Mouse (Mus musculus) retina, postnatal 7 days (tissue): ENCODE measurements around the gene Tmem141.

Experiments
- DNase-seq: peaks from one replicate; pipeline ENCODE4 v3.0.0-alpha.2; 2012; ENCODE audit warnings: low read depth, low spot score

The Tmem141 gene

DNA sequence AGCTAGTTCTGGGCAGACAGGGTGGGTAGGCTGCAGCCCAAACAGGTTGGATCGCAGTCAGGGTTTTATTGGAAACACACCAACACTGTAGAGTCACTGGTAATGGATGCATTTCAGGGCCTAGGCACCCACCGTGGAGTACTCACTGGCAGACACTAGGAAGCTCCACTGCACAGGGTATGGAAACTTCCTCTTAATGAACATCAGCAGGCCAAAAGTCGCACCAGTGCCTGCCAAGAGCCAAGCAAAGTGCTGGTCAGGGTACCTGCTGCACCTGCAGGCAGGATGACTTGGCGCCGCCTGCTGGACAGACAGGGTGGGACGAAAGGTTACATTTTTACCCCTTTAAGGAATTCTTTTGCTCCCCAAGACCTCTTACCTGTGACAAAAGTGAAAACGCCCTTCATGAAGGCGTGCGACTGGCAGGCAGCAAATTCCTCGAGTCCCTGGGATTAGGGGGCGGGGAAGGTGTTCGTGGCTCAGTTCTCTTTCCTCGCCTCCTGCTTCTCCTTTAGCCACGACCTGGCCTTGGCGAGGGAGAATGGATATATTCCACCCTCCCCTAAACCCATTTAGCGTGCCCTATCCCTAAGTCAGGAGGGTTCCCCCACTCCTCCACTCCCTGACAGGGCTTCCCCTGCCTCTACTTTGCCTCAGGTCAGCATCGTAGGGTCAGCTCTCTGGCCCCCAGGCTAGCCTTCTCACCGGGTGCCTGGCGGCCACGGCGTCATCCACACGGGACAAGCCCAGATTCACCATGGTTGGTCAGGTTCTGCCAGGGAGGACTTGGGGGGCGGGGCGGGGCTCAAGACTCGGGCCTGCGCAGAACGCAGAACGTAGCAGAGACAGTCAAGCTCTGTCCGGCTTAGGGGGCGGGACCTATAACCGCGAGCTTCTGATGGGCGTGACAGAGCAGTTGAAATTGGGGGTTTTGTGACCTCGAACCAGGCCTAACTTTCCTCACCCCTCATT, at the start of gene Tmem141:
Tmem141 (minus strand) TSS at position 777 of the 972 bp plus-strand sequence.
- DNase-seq, result peak; percentile 73

DNA sequence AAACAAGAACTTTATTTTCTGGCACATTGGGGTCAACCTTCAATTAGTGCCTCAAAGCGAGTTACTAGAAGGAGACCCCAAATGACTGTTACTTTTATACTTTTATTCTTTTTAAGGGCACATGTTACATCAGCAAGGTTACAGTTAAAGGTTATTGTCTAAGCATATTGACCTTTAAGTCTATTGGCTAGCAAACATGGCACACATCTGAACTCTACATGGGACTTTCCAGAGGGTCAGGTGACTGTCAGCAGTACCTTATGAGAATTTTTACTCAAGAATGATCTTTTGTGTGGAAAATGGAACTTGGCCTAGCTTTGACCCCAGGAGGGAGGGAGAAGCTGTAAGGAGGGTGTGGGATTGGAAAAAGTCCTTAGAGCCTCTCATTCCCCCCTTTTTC, 44.7 kb upstream of the Tmem141 start:
- DNase-seq, result no peak

DNA sequence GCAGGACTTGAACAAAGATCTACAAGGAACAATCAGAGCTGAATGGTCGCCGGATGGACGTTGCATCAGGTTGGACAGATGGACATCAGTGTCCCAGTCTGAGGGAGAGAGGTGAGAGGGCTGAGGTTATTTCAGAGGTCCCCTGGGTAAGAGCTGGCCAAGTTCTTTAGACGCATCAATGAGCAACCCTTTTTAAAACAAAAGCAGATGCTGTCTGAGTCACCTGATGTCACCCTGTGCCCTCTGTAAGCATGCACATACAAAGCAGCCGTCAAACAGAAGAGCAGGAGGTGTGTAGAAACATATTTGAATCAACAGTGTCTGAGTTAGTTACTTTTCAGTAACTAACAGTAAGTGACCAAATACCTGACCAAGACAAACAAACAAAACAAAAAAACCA, 42.3 kb upstream of the Tmem141 start:
- no peak for DNase-seq

DNA sequence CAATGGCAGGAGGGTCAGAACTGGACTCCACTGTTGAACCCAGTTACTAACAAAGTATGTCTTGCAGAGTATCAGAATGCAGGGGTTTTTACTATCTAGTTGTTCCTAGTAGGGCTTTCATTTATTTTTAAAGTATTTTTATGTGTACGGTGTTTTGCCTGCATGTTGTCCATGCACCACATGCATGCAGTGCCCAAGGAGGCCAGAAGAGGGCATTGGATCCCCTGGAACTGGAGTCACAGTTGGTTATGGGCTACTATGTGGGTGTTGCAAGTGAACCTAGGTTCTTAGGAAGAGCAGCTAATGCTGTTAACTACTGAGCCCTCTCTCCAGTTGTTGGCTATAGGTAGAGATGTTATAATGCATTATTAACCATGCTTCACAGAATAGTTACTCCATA, 41.7 kb upstream of the Tmem141 start:
- DNase-seq, result no peak

DNA sequence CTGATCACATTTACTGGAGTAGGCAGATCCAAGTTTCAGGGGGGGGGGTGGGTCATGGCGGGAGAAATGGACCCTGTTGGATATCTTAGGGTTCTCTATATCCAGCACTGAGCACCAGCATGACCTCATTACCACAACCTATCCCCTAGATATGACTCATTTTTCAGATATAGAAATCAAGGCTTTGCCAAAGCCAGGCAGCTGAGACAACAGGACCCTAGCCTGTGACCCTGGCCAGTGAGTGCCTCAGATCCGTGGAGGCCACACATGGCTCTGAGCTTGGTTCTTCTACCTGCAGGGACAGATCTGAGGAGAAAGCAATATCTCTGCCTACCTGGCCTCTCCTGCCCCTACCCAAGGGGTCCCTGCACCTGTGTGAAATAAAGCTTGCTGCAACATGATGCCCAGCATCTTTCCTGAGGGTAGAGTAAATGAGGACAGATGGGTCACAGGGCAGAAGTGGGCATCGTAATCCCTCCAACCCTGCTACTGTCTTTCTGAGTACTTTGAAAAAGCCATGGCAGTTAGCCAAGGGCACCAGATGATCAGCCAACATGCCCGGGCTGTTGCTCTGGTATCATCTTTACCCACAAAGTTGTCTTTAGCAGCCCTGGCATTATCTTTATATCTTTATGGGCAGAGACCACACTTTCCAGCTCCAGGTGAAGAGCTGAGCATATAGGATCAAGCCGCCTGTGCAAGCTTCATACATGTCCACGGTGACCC, 39.6 kb upstream of the Tmem141 start:
- no peak for DNase-seq

DNA sequence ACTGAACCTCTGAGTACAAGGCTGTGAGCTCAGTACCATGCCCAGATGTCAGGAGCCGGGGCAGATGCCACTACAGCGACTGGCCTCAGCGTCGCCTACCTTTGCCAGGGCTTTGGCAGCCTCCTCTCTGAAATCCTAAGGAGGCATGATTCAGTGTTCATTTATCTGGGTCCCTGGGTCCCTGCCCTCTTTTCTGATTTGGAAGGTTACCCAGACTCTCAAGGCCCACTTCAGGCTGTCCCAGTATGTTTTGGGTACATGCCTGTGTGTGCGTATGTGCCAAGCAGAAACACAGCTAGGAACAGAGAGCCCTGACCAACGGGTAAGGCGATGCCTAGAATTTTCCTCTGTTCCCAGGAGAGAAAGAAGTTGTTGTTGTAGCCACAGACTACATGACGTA, 38.5 kb upstream of the Tmem141 start:
- DNase-seq, result no peak

DNA sequence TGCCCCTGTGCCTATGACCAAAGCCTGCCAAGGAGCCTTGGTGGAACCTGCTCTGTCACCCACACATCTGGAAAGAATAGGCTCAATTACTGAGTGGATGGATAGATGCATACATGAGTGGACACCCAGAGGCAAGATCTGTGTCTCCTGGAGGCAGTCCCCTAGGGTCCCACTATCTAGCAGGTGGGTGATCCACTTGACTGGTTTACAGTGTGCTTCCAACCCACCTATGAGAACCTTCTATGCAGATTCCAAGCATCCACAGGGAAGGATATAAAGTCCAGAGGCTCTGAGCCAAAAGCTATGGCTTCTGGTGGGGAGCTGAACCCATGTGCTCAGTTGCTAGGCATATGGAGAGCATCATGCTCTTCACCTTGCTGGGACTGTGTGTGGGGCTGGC, 35.8 kb upstream of the Tmem141 start, which contains the start of gene Lcn5:
Lcn5 (plus strand) TSS at position 301 of the 400 bp plus-strand sequence.
- DNase-seq, result no peak

DNA sequence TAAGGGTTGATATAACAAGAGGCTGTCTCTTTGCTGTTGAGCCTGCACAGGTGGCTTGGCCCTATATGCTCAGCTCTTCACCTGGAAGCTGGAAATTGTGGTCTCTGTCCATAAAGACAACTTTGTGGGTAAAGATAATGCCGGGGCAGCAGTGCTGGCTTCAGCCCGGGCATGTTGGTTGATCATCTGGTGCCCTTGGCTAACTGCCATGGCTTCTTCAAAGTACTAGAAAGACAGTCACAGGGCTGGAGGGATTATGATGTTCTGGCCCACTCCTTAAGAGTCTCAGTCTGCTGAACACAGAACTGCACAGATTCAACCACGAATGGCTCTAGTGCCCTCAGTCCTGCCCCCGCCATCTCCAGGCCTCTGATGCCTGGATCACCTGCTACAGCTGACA, 35.4 kb upstream of the Tmem141 start:
- DNase-seq, result no peak

DNA sequence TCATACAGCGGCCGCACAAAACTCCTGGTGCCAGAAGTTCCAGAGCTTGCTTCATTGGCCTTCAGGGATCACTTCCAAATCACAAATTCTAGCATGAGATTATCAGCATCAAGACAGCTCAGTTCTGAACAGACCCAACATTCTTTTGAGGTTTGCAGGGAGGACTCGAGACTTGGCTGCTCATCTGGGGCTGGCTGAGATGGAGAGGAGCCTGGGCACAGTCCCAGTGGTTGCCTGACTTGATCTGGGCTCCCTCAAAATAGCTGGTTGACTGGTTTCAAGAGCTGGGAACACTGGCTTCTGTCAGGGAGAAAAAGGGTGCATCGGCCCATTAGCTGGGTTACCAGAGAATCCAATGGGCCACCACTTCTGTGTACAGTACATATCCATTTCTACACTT, 34.9 kb upstream of the Tmem141 start:
- DNase-seq, result no peak

DNA sequence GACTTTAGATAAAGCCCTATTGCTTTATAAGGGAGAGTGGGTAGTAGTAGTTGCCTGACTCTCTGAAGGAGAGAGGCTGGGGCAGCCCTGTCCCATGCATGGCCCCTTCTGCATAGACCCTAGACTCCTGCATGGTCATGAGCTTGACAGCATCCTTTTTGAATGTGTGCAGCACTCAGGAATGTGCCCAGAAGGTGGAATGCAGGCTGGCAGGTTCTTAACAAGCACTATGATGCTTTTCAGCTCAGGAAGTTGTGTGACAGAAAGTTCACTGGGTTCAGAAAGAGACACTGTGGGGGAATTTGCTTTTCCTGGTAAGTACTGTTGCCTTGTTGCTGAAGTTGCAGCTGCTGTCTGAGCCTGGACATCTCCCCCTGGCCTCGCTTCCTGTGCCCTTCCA, 32.7 kb upstream of the Tmem141 start:
- DNase-seq, result no peak

DNA sequence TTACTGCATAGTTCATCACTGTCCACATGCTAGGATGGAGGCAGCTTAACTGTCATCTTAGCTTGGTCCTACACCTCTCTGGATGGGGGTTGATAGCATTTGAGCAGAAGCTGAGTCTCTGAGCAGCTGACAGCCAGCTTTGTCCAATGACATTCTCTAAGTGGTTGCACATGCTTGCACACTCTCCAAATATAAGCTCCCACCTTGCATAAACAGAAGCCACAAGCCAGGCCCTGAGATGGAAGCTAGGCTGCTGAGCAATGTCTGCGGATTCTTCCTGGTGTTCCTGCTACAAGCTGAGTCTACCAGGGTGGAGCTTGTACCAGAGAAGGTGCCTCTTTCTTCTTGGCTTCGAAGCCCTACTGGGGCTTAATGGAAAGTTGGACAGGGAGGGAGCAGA, 31.1 kb upstream of the Tmem141 start, which contains the start of gene Lcn8:
Lcn8 (plus strand) TSS at position 219 of the 400 bp plus-strand sequence.
- DNase-seq, result no peak

DNA sequence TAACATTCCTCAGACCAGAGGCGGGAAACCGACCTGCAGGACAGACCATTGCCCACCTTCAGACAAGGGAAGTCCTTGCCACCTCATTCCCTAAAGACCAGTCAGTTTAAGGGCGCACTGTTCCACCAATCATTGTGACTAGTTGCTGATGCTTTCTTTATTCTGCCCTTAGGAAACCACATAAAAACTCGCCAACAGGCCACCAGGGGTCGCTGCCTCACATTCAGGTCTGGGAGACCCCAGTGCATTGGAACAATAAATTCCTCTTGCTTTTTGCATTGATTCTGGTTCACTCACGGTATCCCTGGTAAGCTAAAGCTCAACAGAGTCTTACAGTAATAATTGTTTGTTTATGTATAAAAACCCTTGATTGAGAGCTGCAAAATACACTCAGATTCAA, 18.1 kb upstream of the Tmem141 start:
- no peak for DNase-seq

DNA sequence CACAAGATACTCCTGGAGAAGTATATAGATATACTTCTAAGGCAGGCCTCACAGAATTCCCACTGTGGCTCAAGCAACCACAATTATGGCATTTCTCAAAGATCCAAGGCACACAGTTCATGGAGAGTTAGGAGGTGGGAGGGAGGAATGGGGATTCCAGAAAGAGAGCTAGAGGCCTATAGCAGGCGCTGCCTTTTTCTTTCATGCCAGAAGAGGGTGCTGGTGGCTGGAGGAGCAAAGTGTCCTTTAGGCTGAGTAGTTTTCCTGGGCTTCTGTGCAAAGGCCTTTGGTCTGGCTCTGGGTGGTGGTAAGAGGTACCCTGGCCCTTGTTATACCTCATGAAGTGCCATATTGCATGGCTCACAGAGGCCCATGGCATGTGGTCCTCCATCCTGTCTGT, 12.2 kb upstream of the Tmem141 start:
- DNase-seq, result no peak

DNA sequence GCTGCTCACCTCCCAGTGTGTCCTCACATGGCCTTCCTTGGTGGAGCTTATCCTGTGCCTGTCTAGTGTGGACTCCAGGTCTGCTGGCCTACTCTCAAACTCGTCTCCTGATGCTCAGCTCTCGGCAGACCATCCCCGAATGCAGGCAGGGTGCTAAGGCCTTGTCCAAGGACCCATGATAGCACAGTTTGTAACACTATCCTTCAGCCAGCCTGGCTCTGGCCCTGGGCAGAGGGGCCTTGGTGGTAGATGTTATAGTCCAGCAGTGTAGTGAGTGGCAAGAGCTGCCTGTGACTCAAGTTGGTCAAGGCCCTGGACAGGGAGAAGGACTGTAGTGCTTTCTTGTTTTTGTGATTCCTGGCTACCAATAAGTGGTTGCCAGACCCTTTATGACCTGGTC, 11.8 kb upstream of the Tmem141 start:
- no peak for DNase-seq

DNA sequence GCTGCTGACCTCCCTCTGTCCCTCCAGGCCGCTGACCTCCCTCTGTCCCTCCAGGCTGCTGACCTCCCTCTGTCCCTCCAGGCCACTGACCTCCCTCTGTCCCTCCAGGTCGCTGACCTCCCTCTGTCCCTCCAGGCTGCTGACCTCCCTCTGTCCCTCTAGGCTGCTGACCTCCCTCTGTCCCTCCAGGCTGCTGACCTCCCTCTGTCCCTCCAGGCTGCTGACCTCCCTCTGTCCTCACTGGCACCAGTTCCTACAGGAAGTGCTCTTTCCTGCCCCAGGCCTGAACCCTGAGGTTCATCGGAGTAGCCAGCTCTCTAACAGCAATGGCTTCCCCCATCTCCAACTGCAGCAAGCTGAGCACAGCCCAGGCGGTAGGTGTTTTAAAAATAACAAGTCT, 6.9 kb upstream of the Tmem141 start:
- no peak for DNase-seq

DNA sequence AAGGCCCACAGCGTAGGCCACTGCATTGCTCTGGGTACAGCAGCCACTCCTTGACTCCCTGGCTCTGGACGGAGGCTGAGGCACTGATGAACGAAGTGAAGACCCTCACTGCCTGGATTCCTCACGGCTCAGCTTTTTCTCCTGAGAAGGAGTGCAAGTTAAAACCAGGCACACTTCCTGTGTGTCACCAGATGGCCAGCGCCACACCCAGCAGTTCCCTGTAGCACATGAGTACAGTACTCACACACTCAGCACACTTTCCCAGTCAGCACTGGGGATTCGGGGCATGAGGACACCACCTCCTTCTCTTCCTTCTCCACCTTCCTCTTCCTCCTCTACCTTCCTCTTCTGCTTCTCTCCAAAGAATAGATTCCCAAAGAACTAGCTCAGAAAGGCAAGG, 6.0 kb upstream of the Tmem141 start, which contains the start of gene Fcna:
Fcna (minus strand) TSS at position 220 of the 400 bp plus-strand sequence.
- no peak for DNase-seq

DNA sequence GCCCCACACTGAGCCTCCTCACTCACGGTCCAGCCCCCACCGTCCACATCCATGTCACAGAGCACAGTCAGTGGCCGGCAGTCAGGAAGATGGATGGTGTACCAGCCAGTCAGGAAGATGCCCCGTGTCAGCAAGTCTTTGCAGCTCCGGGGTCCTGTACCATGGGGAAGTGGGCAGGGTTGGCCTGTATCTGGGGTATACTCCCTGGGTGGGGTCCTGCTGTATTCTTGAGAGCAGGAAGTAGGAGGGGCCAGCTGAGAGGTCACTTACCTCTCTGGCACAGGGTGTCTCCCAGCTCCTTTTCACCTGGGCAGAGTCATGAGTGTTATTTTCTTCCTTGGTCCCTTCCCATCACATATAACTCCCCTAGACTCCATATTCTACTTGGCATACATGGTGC, 4.2 kb upstream of the Tmem141 start:
- no peak for DNase-seq

DNA sequence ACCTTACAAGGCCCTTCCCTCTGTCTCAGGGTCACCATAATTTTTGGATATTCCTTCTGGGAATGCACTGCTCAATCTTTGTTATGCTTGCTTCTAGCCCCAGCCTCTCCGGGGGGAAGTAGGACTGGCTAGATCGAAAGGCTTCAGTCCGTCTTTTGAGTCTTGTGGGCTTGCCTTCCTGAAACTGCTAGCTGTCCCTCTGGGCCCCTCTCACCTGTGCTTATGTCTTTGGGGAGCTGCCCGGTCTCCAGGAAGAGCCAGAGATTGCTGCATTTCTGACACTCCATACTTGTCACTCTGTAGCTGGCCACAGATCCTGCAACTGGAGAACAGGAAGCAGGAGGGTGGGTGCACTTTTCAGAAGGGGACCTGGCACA, 965 bp downstream of the Tmem141 start:
- DNase-seq, result no peak

DNA sequence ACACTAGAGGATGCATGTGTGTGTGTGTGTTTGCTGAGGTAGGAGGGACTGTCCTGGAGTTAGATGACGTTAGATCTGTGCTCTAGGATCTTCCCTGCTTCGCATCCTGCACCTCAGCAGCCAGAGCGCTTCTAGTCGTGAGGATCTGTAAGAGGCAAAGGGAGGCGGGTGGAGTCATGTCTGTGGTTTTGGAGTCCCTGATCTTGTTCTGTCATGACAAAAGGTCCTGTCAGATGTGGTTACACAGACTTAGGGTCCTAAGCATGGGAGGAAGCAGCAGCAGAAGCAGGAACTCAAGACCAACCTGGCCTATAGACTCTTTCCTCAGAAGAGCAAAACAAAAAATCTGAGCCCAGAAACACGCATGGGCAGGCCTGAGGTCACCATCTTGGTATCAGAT, 1.4 kb downstream of the Tmem141 start:
- DNase-seq, result no peak

DNA sequence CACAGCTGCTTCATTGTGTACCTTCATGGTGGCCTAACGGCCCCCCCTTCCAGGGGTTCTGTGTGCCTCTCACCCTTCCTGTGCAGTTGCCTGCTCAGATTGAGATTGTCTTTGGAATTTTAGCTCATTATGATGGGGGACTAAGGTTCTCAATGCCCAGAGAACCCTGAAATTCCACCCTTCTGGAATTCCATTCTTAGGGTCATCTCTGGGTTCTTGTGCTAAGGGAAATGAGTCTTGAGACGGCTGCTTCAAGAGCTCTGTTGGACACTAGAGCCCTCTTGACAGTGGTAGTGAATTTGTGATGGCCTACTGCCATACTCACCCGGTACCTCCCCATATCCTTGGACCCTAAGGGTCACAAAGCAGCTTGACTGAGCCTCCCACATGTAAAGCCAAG, 4.2 kb downstream of the Tmem141 start, which contains the start of gene Ccdc183:
Ccdc183 (minus strand) TSS at position 101 of the 400 bp plus-strand sequence.
- DNase-seq, result no peak

DNA sequence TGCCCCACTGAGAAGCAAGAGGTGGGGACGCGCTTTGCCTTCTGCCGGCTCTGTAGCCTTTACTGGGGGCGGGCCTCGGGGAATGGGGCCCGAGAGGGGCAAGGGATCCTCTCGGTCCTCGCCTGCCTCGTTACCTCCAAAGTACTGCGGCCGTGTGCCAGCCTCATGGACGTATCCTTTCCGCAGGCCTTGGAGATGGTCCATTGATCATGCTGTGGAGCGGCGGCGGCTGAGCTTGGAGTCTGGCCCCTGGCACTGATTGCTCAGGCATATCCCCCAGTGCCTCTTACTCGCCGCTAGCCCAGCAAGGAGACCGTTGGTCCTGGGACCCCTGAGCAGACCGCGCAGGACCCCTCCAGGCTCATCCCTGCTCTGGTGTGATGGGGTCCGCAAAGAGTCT, 5.4 kb downstream of the Tmem141 start:
- no peak for DNase-seq

DNA sequence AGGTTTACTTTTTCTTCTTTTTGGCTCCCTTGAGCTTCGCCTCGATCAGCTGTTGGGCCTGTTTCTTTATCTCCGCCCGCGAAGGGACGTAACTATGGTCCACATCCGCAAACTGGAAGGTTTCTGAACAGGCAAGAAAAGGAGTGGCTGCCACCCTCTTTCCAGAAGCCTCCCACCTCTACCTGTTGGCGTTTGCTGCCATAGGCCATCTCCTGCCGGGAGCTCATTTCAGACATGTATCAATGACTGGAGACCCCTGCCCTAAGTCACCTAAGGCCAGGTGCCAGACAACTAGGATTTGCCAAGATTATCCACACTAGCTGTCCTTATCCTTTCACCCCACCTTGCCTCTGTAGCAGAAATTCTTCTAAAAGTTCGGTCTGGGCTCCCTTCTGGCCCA, 13.1 kb downstream of the Tmem141 start:
- no peak for DNase-seq
